Mouse (Mus musculus): ENCODE measurements around the gene Ttc17.

The Ttc17 gene

DNA sequence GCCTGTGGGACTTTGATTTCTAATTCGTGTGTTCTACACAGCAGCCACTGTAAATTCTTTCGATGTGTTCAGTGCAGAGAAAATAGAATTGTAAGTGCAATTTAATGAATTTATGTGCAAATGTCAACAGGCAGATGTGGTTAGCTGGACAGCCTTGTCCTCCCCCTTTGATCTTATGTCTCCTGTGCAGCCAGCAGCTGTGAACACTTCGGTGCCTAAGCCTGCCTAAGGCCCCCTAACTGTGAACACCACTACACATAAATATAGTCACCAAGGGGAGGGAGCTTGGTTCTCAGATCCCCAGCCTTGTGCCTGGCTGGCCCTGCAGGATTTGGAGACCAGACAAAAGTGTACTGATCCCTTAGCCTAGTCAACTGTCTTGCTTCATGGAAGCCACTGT is 109.0 kb downstream of the Ttc17 start:
- no peak for DNase-seq (ENCODE audit: low spot score in 2 of 2)

- DNase-seq (ENCODE audit: low spot score in 2 of 2), result peak; percentile 60 to 76
Observed at GRCm38 (mm10) chr2:94290483-94290882, 116.0 kb downstream of the Ttc17 start.

- DNase-seq (ENCODE audit: low spot score in 2 of 2), result no peak
Observed at GRCm38 (mm10) chr2:94289659-94290058, 116.8 kb downstream of the Ttc17 start.

DNA sequence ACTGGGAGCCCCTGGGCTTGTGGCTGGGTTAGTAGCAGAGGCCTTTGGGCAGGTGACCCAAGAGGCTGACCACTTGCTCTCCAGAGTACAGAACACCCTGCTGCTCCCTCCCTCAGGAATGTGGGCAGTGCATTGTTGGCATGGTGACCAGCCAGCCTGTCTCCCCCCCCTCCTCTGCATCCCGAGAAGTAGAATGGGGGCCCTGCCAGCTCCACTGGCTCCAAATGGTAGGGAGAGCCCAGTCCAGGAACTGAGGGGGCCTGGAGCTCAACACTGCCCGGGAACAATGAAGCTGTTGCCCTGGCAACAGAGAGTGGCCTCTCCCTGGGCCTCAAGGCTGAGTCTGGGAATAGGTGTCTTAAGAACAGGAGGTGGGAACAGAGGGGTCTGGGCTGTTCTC is 117.3 kb downstream of the Ttc17 start:
- DNase-seq (ENCODE audit: low spot score in 2 of 2), result peak; percentile 53 to 59

DNA sequence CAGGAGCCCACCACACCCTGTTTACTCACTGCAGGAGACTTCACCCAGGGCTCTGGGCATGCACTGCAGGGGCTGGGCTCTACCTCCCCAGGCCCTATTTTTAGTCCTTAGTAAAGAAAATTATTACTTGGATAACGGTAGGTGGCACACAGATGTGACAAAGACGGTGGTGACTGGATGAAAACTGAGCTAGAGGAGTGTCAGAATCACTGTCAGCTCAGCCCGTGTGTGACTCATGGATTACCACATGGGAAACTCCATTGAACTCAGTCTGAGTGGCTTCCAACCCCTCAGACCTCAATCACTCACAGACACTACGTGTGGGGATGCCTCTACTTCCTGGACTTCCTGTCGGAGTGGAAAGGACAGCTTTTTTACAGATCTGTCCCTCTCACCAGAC is 118.4 kb downstream of the Ttc17 start:
- no peak for DNase-seq (ENCODE audit: low spot score in 2 of 2)

DNA sequence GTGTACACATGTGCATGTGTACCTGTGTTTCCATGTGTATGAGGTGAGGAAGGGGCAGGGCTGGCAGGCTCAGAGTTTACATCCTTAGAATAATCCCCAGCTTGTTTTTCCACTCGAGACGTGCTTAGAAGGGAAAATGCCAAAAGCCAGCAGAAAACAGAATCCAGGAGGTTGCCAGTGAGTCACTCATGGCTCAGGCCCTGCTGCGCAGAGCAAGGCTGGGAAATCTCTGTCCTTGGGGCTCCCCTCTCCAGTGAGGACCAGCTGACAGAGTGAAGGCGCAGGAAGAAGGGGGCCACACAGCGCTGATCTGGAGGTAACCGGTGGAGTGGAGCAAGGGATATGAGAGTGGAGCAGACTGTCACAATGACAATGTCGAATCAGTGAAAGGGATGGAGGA is 119.1 kb downstream of the Ttc17 start:
- no peak for DNase-seq (ENCODE audit: low spot score in 2 of 2)

DNA sequence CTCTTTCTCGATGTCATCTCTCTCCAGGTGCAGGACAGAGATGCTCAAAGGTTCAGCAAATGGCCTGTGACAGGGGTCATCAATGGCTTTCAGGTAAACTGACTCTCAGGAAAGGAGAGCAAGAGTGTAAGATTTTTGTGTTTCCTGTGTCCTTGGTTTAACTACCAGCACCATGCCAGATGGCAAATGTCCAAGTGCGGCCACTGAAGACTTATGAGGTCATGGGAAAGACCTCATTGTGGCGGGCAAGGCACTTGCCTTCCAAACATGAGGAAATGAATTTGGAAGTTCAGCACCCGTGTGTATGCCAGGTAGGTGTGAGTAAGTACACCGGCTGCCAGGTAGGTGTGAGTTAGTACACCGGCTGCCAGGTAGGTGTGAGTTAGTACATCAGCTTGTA is 123.0 kb downstream of the Ttc17 start:
- no peak for DNase-seq (ENCODE audit: low spot score in 2 of 2)

GRCm38 (mm10) chr2:94279596-94279995 is 126.9 kb downstream of the Ttc17 start:
- no peak for DNase-seq (ENCODE audit: low spot score in 2 of 2)

- no peak for DNase-seq (ENCODE audit: low spot score in 2 of 2)
Observed at GRCm38 (mm10) chr2:94276103-94276502, 130.4 kb downstream of the Ttc17 start.

GRCm38 (mm10) chr2:94275658-94276057 is 130.8 kb downstream of the Ttc17 start:
- no peak for DNase-seq (ENCODE audit: low spot score in 2 of 2)

DNA sequence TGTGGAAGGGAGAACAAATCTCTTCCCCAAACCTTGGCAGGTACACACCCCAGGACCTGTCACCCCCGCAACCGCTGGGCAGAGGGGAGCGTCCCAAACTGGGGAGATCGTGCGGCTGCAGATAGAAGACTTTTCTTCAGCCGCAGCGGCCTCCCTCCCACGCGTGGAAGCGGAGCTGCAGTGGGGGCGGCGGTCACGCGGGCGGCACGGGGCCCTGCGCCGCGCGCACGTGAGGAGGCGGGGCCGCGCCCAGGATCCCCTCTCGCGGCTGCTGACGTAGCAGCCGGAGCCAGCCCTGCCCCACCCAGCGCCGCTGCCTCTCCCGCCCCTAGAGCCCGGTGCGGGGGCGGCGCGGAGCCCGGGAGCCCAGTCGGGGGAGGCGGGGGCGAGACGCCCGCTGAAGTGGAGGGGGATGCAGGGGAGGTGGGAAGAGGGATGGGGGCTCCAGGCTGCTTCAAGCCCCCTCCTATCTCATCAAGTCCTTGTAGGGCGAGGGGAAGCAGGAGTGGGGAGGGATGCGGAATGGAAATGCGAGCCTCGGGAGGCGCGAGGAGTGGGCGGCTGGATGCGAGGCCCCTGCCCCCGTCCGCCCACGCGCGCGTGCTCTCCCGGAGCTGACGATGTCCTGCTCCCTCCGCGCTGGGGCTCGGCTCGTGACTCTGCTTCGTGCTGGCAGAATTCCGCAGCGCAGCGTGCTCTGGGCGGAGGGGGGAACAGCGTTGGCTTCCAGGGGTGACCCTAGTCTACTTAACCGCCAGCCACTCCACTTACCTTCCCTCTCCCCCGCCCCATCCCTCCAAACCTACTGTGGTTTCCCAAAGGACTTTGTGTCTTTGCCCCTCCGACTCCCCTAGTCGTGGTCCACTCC is 133.1 kb downstream of the Ttc17 start:
- peak; percentile 87 to 88 for DNase-seq (ENCODE audit: low spot score in 2 of 2)

GRCm38 (mm10) chr2:94271176-94271575 is 135.3 kb downstream of the Ttc17 start:
- DNase-seq (ENCODE audit: low spot score in 2 of 2), result no peak

- no peak for DNase-seq (ENCODE audit: low spot score in 2 of 2)
Observed at GRCm38 (mm10) chr2:94268835-94269234, 137.7 kb downstream of the Ttc17 start.

GRCm38 (mm10) chr2:94267213-94267850 is 139.2 kb downstream of the Ttc17 start:
- no peak for DNase-seq (ENCODE audit: low spot score in 2 of 2)

DNA sequence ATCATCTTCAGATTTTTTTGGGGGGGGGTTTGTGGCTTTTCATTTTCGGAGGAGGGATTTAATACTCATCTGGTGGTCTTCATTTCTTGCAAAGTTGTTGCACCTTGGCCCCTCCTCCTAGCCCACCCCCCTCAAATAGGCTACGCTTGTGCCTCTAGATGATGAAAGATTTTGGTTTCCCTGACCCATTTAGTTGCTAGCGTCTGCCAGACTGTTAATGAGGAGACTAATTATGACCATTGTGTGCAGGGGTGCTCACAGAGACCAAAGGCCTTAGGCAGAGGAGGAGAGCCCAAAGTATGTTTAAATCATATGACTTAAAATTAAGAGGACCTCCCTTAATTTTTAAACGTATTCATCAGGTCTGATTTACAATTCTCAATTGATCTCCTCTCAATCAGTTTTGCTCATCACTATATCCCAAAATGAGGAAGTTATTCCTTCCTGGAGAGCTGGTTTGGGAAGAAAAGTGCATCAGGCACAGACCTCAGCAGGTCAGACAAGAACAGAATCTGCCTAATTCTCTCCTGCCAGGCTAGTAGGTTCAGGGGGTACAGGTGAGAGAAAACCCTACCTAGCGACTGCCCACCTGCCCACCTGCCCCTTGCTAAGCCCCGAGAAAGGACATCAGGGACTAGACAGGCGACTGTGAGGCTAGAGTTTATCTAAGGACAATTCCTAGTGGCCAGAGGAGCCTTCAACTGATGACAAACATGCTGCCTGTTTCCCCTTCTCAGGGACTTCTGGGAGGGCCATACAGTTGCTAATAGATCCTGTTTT is 139.9 kb downstream of the Ttc17 start:
- DNase-seq (ENCODE audit: low spot score in 2 of 2), result no peak

DNA sequence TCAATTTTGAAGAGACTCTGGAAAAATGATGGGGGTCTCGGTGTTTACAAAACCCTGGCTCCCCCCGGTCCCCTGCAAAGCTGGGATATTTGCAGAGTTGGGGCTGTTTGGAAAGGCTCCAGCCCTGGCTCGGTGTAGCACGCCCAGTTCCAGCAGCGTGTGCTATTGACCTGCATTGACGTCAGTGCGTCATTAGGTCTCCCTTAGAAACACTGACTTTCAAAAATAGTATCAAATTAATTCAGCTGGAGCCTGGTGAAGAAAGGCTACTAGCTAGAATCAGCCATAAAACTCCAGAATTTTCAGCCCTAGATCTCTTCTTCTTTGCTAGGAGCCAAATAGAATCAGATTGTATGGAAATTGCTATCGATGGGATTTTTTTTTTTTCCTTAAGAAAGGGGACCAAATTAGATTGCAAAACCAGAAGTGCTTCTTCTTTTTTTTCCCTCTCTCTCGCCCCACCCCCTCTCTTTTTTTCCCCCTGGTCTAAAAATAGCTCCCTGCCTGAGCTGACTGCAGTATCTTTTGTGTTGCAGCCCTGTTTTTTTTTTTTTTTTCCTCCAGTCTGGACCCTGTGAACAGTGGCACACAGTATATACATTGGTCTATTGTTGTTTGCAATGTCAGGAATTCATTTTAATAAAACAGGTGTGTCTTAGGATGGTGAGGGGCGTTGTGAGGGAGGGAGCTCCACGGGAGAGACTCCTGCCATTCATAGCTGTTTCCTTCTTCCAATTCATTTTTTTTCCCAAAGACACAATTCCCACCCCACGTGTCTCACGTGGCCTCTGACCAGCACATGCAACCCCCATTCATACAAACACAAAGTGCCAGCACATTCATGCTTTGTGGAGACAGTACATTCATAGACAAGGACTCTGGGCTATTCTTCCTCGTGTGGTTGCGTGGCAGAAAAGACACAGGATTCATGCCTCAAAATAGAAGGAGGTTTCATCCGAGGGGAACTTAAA is 141.0 kb downstream of the Ttc17 start:
- peak in 1 of 2 experiments; percentile 62 for DNase-seq (ENCODE audit: low spot score in 2 of 2)

DNA sequence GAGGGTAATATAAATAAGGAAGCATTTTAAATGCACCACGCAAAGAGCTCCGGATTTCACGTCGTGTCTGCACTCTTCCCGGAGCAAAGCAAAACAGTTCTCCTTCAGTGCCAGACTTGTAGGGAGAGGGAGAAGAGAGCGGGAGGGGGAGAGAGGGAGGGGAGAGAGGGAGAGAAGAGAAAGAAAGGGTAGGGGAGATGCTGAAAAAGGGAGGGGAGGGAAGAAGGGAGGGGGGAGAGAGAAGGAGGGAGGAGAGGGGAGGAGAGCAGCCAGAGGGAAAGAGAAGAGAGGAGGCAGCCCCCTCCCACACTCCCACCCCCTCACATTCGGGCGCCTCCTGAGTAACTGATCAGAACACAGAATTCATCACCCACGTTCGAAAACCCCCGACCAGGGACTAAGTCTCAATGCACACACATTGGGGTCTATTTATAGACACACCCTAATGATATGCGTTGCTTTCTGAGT is 141.8 kb downstream of the Ttc17 start:
- no peak for DNase-seq (ENCODE audit: low spot score in 2 of 2)

DNA sequence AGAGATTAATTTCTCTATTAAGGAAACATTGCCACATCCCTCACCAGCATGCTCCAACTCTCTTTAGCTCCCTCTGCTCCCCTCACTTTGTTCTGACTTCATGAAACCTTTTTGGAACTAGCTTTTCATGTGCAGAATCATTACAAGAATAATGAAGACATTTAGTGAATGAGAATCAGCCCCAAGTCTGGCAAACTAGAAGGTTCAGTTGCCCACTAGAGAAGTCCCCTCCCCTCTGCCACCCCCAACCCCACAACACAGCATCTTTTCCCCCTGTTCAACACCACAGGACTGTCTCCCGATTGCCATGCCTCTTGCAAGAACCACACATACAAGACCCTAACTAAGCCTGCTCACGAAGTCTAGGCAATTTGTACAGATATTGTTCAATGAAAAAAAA is 142.5 kb downstream of the Ttc17 start:
- DNase-seq (ENCODE audit: low spot score in 2 of 2), result no peak

DNA sequence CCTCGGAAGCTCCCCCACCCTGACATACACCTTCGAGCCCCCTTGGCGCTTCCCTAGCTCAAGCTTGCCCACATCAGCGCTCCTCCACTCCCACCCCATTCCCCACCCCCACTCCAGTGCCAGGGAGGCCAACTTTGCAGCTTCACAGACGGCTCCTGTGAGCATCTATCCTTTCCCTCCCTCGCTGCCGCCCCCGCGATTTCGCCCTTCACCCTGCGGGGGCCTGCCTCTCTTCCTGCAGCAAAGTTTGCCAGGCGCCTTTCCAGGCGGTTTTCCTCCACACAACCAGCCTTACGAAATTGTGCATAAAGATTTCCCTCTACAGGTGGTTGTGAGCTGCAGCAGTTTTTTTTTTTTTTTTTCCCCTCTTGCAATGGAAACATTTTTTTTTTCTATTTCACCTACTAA is 143.0 kb downstream of the Ttc17 start:
- DNase-seq (ENCODE audit: low spot score in 2 of 2), result peak in 1 of 2 experiments; percentile 45

DNA sequence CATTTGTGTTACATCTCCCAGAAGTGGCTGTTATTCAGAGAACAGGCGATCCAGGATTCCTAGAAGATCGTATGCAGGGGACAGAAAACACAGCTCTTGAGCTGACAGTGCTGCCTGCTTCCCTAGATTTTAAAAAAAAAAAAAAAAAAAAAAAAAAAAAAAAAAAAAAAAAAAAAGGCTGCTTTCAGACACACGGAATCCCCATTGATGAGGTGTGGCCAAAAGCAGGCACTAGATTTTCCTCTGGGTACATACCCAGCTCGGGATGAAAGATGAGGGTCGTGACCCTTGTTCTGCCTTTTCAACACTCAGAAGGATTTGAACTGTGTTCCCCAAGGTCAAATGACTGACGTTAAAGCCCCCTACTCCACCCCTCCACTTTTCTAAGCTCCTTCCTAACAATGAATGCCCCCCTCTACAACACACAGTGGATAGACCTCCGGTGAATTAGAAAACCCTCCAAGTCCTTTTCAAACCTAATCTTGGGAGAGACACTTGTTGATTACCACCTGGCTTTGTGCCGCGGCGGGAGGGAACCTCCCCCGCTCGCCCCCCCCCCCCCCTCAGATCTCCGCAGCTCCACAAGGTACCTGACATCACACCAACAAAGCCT is 143.5 kb downstream of the Ttc17 start:
- DNase-seq (ENCODE audit: low spot score in 2 of 2), result no peak

GRCm38 (mm10) chr2:94254102-94254501 is 152.4 kb downstream of the Ttc17 start:
- no peak for DNase-seq (ENCODE audit: low spot score in 2 of 2)

Data from frontal cortex, postnatal 10 days (tissue).